Mouse (Mus musculus) embryonic facial prominence, embryonic 12.5 days (tissue): ENCODE results near the gene Gm12394. TPM values are rescaled to one million over a fixed set of nuclear protein-coding genes. Genes with fewer than 3 reads are reported as not detected.
A peak's percentile ranks its signal among the peaks of the same experiment; 100 is the strongest.
"Not testable (repeated sequence)": the region's sequence is repeated elsewhere in the genome, so short reads cannot be mapped to it uniquely, and the experiment has no call there.

ENCODE experiments used
- ATAC-seq: fragments of 200-750 bp; cut with Nextera tagmentation; 2 replicates; pipeline ENCODE4 v1.8.0; 2017; ENCODE audit not compliant: insufficient number of reproducible peaks, insufficient read depth, low FRiP score, low TSS enrichment
- H3K27ac ChIP-seq: fragments of 300-500 bp; sonication (generic); 2 replicates; pipeline ENCODE4 v1.5.1; 2016; ENCODE audit warnings: mild to moderate bottlenecking
- H3K27me3 ChIP-seq: fragments of 300-500 bp; sonication (generic); 2 replicates; pipeline ENCODE4 v1.6.1; 2016; ENCODE audit warnings: mild to moderate bottlenecking, moderate library complexity
- H3K36me3 ChIP-seq: fragments of 300-500 bp; sonication (generic); 2 replicates; pipeline ENCODE4 v1.6.1; 2016; ENCODE audit warnings: mild to moderate bottlenecking
- H3K4me1 ChIP-seq: fragments of 300-500 bp; sonication (generic); 2 replicates; pipeline ENCODE4 v1.6.1; 2016
- H3K4me2 ChIP-seq: fragments of 300-500 bp; sonication (generic); replicated peaks from 2 replicates; pipeline ENCODE4 v1.6.1; 2016; ENCODE audit warnings: mild to moderate bottlenecking, moderate library complexity
- H3K4me3 ChIP-seq: fragments of 300-500 bp; sonication (generic); 2 replicates; pipeline ENCODE4 v1.5.1; 2016; ENCODE audit warnings: mild to moderate bottlenecking
- H3K9ac ChIP-seq: fragments of 300-500 bp; sonication (generic); 2 replicates; pipeline ENCODE4 v1.6.1; 2016; ENCODE audit warnings: mild to moderate bottlenecking, moderate library complexity
- H3K9me3 ChIP-seq: fragments of 300-500 bp; sonication (generic); 2 replicates; pipeline ENCODE4 v1.6.1; 2016; ENCODE audit warnings: mild to moderate bottlenecking, moderate library complexity
- WGBS: fragments of 180-500 bp; shearing (Covaris S2); methylation state at CpG from one replicate; pipeline ENCODE4 v1.1.7; 2016; 5-methylcytosine and 5-hydroxymethylcytosine counted together
- polyA plus RNA-seq: library from polyadenylated mRNA; unstranded; fragments of >200 nt; fragmentation: Nextera tagmentation; extraction: Ambion mirVana; gene quantifications from 2 replicates; pipeline ENCODE4 v1.2.1, GENCODE M21; 2016

The Gm12394 gene
- polyA plus RNA-seq, 1 experiment from 2014 or later = 0.49 TPM

- ATAC-seq = no peak
- no peaks in the 10 kb centered on the region for H3K36me3 ChIP-seq
- H3K4me3 ChIP-seq = no peak overlapping the region
- no peaks in the 10 kb centered on the region for H3K4me1 ChIP-seq
- no peak overlapping the region for H3K27ac ChIP-seq
- no peaks in the 10 kb centered on the region for H3K9me3 ChIP-seq
- H3K4me2 ChIP-seq = no peak overlapping the region
- WGBS = 79% methylated on average over 16 of the region's 16 CpGs
- H3K9ac ChIP-seq = no peak overlapping the region
- H3K27me3 ChIP-seq = no peaks in the 10 kb centered on the region
These were observed 23.5 kb upstream of the Gm12394 start for GRCm38 (mm10) chr4:42879829-42880676.

DNA sequence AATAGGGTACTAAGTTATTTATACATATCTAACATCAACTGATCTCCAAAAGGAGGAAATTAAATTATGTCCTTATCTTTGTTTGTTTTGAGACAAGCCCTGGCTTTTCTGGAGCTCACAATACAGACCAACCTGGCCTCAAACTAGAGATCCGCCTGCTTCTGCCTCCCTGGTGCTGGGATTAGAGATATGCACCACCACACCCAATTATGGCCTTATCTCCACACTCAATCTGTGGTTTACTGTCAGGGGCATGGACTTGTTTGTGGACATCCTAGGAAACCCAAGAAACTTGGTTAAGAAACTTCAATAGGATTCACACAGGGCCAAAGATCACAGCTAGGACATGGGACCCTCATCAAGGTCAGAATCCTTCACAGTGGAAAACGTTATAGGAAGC, 21.1 kb upstream of the Gm12394 start:
- Histone ChIP-seq H3K9ac (no peak overlapping the region), H3K4me3 (no peak overlapping the region), H3K4me2 (no peak overlapping the region), H3K9me3 (no peaks in the 10 kb centered on the region), H3K27me3 (no peaks in the 10 kb centered on the region), H3K36me3 (no peaks in the 10 kb centered on the region), H3K4me1 (no peaks in the 10 kb centered on the region), H3K27ac (no peak overlapping the region)
- ATAC-seq = no peak
- 77% methylated on average over 2 of the region's 2 CpGs for WGBS

DNA sequence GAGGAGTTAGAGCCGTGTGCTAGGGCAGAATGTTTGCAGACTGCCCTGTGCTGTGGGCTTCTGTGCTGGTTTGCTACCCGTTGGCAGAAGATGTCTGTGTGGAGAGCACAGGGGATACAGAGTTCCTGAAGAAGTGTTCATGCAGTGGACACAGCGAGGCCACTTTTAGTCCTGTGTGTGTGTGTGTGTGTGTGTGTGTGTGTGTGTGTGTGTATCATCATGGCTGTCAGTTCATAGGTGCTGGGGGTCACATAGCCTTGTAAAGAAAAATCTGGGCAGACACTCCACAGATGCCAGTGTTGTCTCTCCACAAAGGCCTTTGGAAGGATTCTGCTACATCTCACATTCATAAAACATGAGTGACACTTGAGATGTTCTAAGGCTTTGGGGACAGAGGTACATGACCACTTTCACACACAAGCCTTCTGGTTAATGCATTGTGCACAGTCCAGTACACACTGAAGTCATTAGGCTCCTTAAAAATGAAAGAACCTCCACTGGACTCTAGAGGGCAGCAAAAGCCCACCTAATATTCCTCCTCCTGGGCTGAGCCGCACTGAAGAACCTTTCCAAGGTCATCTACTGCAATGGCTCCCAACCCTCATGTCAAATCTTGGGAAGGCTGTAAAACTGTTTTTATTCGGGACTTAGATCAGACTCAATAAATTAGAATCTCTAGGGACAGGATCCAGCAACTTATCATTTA, 20.2 kb upstream of the Gm12394 start:
- Histone ChIP-seq H3K36me3 (no peaks in the 10 kb centered on the region), H3K4me1 (no peaks in the 10 kb centered on the region), H3K4me3 (no peak overlapping the region), H3K27ac (no peak overlapping the region), H3K9me3 (no peaks in the 10 kb centered on the region), H3K4me2 (no peak overlapping the region), H3K9ac (no peak overlapping the region), H3K27me3 (no peaks in the 10 kb centered on the region)
- WGBS = 33% methylated on average over 5 of the region's 5 CpGs
- peak; percentile 81; the same call in 1 of the 2 replicates for ATAC-seq

DNA sequence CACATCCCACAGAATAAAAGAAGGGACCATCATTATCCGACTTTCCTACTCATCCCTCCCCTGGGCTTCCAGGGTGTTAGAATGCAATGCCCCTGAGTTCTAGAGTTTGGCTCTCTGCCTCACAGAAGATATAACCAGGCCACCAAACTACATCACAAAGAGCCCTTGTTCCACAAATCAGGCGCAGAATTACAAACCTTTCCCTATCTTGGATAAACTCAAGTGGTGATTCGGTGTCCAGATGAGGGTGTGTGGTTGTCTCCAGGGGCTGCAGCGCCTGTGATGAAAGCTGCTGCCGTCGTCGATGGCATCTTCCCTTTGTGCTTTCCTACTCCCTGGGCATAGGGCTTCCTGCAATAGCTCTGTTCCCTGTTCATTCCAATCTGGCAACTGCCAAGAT, 17.6 kb upstream of the Gm12394 start, which contains the start of gene Fam205c:
Gene Fam205c, minus strand, starts transcription at position 101 of the 400 bp plus-strand sequence.
- H3K9ac ChIP-seq = no peak within 1 kb of the TSS
- no peak within 1 kb of the TSS for H3K4me2 ChIP-seq
- H3K9me3 ChIP-seq = no peaks in the 10 kb centered on the region
- no peak for ATAC-seq
- H3K4me3 ChIP-seq = no peak within 1 kb of the TSS
- WGBS = 81% methylated on average over 7 of the region's 7 CpGs
- no peak within 1 kb of the TSS for H3K27ac ChIP-seq
- no peaks in the 10 kb centered on the region for H3K36me3 ChIP-seq
- H3K4me1 ChIP-seq = no peaks in the 10 kb centered on the region
- H3K27me3 ChIP-seq = no peaks in the 10 kb centered on the region

DNA sequence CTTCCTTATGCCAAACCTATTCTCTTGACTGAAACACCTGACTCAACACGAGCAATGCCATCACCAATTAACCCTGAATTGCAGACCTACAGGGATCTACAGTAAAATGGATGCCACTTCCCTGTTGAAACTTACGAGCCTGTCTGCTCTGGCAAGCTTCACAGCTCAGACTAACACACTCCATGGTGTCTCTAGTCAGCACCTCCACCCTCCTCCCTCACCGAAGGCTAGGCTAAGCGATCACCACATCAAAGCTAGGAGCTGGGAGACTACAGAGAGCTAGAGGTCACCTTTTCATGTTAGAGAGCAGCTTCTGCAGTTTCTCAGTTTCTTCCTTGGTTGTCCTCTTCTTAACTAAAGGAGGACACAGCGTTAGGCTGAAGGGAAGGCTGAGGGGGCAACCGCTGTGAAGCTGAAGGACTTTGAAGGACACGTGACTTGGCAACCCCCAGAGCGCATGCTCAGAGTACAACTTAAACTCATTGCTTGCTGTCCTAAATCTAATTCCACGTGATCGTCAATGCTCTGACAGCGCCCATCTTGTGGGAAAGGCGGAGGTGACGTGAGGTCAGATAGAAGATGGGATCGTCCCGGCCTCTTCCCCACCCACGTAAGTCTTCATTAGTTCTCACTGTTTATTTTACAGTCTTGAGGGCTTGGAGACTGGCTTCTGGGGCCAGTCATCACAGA, 16.3 kb upstream of the Gm12394 start:
- no peak overlapping the region for H3K4me3 ChIP-seq
- ATAC-seq = no peak
- H3K27me3 ChIP-seq = no peaks in the 10 kb centered on the region
- H3K4me2 ChIP-seq = no peak overlapping the region
- no peaks in the 10 kb centered on the region for H3K9me3 ChIP-seq
- H3K9ac ChIP-seq = no peak overlapping the region
- no peak overlapping the region for H3K27ac ChIP-seq
- WGBS = 86% methylated on average over 16 of the region's 16 CpGs
- no peaks in the 10 kb centered on the region for H3K4me1 ChIP-seq
- H3K36me3 ChIP-seq = no peaks in the 10 kb centered on the region

GRCm38 (mm10) chr4:42872151-42872550, 15.6 kb upstream of the Gm12394 start:
- Histone ChIP-seq H3K4me1 (no peaks in the 10 kb centered on the region), H3K27ac (no peak overlapping the region), H3K4me3 (no peak overlapping the region), H3K27me3 (no peaks in the 10 kb centered on the region), H3K36me3 (no peaks in the 10 kb centered on the region), H3K9me3 (no peaks in the 10 kb centered on the region), H3K4me2 (no peak overlapping the region), H3K9ac (no peak overlapping the region)
- ATAC-seq = no peak
- WGBS = 93% methylated on average over 7 of the region's 7 CpGs

GRCm38 (mm10) chr4:42870748-42871147, 14.2 kb upstream of the Gm12394 start:
- H3K9ac ChIP-seq = no peak overlapping the region
- no peak overlapping the region for H3K4me3 ChIP-seq
- H3K36me3 ChIP-seq = no peaks in the 10 kb centered on the region
- ATAC-seq = no peak
- no peaks in the 10 kb centered on the region for H3K9me3 ChIP-seq
- no peak overlapping the region for H3K27ac ChIP-seq
- H3K4me2 ChIP-seq = no peak overlapping the region
- 77% methylated on average over 5 of the region's 5 CpGs for WGBS
- H3K4me1 ChIP-seq = no peaks in the 10 kb centered on the region
- no peaks in the 10 kb centered on the region for H3K27me3 ChIP-seq

GRCm38 (mm10) chr4:42868193-42868592, 11.6 kb upstream of the Gm12394 start:
- WGBS = 87% methylated on average over 5 of the region's 5 CpGs
- no peak for ATAC-seq
- H3K9ac ChIP-seq = no peak overlapping the region
- H3K4me2 ChIP-seq = no peak overlapping the region
- H3K4me1 ChIP-seq = no peaks in the 10 kb centered on the region
- no peaks in the 10 kb centered on the region for H3K36me3 ChIP-seq
- H3K9me3 ChIP-seq = no peaks in the 10 kb centered on the region
- H3K4me3 ChIP-seq = no peak overlapping the region
- no peak overlapping the region for H3K27ac ChIP-seq
- H3K27me3 ChIP-seq = no peaks in the 10 kb centered on the region

- WGBS = 70% methylated on average over 3 of the region's 3 CpGs
- no peaks in the 10 kb centered on the region for H3K36me3 ChIP-seq
- H3K4me3 ChIP-seq = no peak overlapping the region
- no peak overlapping the region for H3K9ac ChIP-seq
- ATAC-seq = no peak
- H3K27me3 ChIP-seq = no peaks in the 10 kb centered on the region
- H3K9me3 ChIP-seq = no peaks in the 10 kb centered on the region
- H3K4me2 ChIP-seq = no peak overlapping the region
- no peaks in the 10 kb centered on the region for H3K4me1 ChIP-seq
- no peak overlapping the region for H3K27ac ChIP-seq
These were observed 10.8 kb upstream of the Gm12394 start for GRCm38 (mm10) chr4:42867390-42867789.

- H3K27me3 ChIP-seq, H3K36me3 ChIP-seq, ATAC-seq, H3K9ac ChIP-seq, H3K4me1 ChIP-seq, H3K27ac ChIP-seq, H3K4me2 ChIP-seq, H3K4me3 ChIP-seq, H3K9me3 ChIP-seq: not testable (repeated sequence)
- WGBS = 87% methylated on average over 5 of the region's 5 CpGs
These were observed 6.9 kb upstream of the Gm12394 start for GRCm38 (mm10) chr4:42863487-42863886.

DNA sequence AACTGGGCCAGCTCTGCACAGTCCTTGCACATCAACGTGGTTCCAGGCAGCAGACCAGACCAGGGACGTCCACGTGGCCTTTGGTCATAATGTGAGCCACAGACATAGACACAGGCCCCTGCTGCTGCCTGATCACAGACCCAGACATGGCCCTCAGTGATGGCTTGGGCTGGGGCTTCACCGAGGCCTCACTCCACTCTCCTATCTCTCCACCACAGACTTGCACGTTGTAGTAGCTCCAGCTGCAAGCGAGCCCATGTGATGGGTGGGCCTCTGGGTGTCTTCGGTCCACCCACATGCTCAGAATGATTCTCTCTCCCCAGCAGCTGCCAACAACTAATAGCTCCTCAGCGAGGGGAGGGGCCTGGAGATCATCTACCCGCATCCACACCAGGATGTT, 3.9 kb upstream of the Gm12394 start:
- not testable (repeated sequence) for ATAC-seq

GRCm38 (mm10) chr4:42853788-42854187, 2.8 kb downstream of the Gm12394 start, which contains the start of gene Fam205a1:
Fam205a1 (minus strand) TSS chr4:42853888.
- not testable (repeated sequence) for H3K27me3 ChIP-seq, H3K4me2 ChIP-seq, H3K4me3 ChIP-seq, ATAC-seq, H3K36me3 ChIP-seq, H3K27ac ChIP-seq, H3K9ac ChIP-seq, H3K4me1 ChIP-seq, H3K9me3 ChIP-seq
- WGBS = 94% methylated on average over 1 of the region's 1 CpGs

More for the DNA sequence above, 3.9 kb upstream of the Gm12394 start:
- H3K9me3 ChIP-seq, H3K4me1 ChIP-seq, H3K36me3 ChIP-seq, H3K27ac ChIP-seq, H3K4me3 ChIP-seq, H3K4me2 ChIP-seq, H3K9ac ChIP-seq, H3K27me3 ChIP-seq: not testable (repeated sequence)
- WGBS = 83% methylated on average over 9 of the region's 9 CpGs
